Mouse (Mus musculus) hindlimb bud, embryonic 11.5 days (tissue): ENCODE results near the gene Ncam1.

Experiments used
- DNase-seq: peaks from one replicate; pipeline ENCODE4 v3.0.0-alpha.2; 2012; ENCODE audit warnings: low read depth, low spot score; ENCODE audit errors: extremely low spot score

Ncam1 gene

DNA sequence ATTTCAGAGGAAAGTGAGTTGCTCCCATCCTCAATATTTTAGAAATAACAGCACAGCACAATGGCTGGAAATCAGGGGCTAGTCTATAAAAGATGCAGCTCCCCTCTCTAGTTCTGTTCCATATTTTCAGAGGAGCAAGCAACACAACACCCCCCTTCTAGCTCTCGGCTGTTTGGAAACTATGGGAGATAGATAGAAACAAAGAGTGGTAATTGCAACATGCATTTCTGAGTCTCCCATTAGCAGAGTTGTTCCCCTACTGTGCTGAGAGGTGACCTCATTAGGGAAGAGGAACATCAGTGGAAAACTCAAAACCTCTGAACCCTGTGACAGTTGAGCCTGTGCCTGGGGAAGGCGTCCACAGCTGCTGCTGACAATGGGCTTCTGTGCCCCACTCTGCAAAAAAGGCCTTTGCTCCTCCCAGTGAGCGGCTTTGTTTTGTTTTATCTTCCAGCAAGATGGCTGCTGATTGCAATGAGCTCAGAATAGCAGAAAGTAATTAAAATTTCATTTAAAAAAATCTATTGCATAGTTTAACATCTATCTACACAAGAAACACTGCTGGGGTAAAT, 174.7 kb downstream of the Ncam1 start:
- no peak for DNase-seq

GRCm38 (mm10) chr9:49622928-49623676, 175.6 kb downstream of the Ncam1 start:
- DNase-seq: no peak

DNA sequence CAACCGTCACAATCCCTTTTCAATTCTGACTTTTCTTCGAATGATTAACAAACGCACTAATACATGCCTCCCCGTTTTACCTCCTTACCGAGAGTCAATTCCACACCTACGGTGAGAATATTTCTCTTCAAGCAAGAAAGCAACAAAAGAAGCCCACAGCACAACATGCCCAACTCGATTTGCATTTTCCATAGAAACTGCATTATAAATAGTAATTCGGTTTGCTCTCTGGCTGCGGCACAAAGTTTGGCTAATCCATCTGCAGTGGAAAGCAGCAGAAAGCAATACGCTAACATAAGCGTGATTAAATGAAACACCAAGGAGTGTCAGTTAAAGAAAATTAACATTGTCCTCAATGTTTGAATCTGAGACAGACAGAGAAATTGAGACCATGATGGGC, 177.0 kb downstream of the Ncam1 start:
- DNase-seq: no peak

- no peak for DNase-seq
These were observed 179.9 kb downstream of the Ncam1 start for GRCm38 (mm10) chr9:49618699-49619392.

DNA sequence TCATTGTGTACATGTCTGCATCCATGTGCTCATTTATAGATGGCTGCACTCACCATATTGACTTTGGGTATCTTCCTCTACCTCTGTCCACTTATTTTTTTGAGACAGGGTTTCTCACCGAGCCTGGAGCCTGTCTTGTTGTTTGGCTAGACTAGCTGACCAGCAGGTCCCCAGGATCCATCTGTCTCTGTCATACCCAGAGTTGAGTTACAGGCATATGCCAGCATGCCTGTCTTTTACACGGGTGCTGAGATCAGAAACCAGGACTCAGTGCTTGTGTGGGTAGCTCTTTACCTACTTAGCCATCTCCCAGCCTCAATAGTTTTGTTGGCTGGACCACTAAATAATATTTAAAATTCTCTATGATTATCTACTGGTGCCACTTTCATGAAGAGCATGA, 180.5 kb downstream of the Ncam1 start:
- no peak for DNase-seq

DNA sequence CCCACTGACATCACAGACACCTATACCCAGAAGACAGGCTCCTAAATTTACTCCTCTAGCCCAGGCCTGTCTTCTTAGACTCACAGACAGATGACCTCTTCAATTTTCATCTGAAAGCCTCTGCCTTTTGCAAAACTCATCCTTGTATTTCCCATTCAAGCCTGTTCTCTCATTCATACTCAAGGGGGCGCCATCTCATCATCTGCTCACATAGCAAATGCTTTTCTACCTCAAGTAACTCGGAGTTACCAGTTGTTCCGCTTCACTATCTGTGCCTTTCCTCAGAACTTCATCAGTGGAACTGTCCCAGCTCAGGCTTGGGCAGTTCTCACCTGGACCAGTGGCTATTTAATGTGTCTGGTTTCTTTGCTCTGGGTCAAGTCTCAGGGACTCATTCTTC, 181.5 kb downstream of the Ncam1 start:
- DNase-seq: no peak

DNA sequence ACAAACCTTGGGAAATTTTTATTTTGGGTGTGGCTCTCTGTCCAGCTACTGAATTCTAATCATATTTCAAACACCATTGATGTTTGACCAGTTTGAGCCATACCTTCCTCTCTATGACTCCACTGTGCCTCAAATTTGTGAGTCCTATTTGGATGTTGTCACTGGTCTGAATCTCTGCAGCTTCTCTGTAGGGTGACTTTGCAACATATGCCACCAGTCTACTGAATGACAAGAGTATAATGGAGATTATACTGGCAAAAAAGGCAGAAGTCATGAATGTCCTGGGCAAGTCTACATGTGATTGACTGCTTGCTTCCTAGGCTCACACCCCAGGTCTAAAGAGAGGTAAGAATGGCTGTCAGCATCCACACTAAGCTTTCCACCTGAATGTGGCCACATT, 186.3 kb downstream of the Ncam1 start:
- no peak for DNase-seq

DNA sequence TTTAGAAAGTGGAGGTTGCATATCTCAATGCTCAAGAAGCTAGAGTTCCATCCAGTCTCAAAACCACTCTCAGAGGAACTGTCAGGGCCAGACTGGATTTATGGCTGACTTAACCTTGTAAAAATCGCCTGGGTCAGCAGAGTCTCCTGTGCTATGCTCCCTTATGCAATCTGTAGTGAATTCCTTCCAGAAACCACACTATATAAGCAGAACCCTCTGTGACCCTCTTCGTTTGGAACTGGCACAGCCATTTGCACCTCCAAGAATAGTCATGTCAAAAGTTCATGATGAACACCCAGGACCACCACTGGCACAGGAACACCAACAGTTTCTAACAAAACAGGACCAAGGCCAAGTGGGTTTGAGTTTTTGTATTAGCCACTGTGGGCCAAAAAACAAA, 190.5 kb downstream of the Ncam1 start:
- DNase-seq: no peak

GRCm38 (mm10) chr9:49606717-49607116, 192.0 kb downstream of the Ncam1 start:
- DNase-seq: no peak

DNA sequence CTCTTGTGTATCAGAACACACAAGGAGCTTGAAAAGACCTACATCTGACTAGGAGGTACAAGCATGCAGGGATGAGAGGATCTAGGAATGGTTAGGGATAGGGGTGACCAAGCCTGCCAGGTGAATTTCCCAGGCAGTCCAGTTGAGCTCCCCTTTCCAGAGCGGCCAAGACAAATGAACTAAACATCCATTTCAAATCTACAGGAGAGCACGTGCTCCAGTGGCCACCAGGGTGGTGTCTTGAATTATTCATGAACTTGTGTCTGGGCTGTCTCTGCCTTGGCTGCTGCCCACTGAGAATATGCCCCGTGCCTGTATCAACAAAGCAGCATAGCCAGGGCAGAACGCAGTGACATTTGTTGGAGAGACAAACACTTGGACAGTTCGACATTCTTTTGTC, 192.4 kb downstream of the Ncam1 start:
- no peak for DNase-seq

- DNase-seq: no peak
These were observed 192.9 kb downstream of the Ncam1 start for GRCm38 (mm10) chr9:49605791-49606190.

- no peak for DNase-seq
These were observed 193.4 kb downstream of the Ncam1 start for GRCm38 (mm10) chr9:49605351-49605750.

DNA sequence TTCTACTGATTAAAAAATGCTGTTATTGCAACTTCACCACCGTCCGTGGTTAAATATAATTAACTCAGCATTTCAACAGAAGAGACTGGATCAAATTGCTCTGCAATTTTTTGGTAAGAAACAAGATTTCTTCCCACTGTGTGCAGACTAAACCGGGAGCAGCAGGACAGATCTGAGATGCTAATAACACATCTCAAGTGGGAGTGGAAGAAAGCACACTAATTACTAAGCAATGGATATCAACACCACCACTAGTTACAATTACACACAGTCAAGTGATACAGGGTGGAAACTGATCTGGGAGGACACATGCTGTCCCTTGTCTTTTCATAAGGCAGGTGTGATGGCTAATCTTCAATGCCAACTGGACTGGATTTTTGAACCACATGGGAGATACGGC, 197.5 kb downstream of the Ncam1 start:
- no peak for DNase-seq

- DNase-seq: no peak
These were observed 202.9 kb downstream of the Ncam1 start for GRCm38 (mm10) chr9:49595635-49596348.

DNA sequence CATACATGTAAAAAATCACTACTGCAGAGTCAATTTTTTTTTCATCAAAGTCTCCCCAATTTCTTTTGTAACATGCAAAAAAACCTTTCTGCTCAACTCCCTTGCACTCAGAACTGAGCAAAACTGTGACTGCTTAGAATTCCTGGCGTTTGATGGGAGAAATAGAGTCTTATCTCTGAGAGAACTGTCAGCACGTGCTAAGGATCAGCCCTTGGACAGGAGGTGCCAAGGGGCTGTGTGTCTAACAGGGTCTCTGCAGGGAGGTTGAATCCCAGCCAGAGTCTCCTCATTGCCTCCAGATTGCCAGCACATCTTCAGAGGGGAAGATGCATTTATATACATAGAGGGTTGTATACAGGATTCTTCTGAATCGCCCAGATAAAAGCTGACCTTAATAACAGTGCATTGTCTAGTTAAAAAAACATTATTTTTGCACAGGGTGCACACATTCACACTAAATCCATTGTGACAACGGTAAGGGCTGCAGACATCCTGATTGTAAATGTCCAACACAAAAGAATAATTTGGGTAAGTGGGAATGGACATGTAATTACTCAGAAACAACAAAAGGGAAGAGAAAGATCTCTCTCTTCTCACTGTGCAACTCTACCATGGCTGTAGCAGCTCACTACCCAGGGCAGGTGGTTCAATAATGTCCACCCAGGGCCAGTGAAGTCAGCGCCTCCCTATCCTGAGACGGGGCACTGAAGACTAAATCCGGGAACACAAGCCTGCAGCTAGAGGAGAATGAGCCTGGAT, 203.7 kb downstream of the Ncam1 start:
- no peak for DNase-seq

GRCm38 (mm10) chr9:49593951-49594536, 204.7 kb downstream of the Ncam1 start:
- peak; percentile 70 for DNase-seq

GRCm38 (mm10) chr9:49592006-49592405, 206.7 kb downstream of the Ncam1 start:
- no peak for DNase-seq

DNA sequence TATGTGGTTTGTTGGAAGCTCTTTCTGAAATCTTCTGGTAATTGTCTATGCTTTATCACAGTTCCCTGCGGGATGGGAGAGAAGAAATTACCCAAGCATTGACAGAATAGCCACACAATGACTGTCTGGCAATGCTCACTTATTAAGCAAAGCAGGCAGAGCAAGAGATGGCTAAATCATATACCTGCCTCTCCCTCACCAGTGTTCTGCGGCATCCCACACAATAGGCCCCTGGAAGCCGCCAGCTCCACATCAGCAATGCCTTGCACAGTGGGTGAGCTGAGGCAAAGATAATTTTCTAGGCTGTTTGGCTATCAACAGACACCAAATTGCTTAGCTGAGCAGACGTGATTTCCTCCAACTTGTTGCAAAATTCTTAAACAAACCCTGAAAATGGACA, 208.5 kb downstream of the Ncam1 start:
- no peak for DNase-seq

DNA sequence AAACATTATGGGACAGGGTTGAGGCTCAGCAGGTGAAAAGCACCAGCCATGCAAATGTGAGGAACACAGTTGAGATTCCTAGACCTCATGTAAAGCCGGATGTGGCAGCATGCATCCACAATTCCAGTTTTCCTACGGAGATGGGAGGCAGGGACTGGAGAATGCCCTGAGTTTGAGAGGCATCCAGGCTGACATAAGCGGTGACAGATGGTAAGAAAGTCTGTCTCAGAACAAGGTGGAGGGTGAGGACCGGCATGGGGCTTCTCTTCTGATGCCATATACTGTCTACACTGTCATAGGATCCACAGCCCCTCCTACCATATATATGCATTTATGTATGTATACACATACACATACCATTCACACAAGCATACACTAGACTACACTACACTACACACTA, 221.6 kb downstream of the Ncam1 start:
- no peak for DNase-seq

DNA sequence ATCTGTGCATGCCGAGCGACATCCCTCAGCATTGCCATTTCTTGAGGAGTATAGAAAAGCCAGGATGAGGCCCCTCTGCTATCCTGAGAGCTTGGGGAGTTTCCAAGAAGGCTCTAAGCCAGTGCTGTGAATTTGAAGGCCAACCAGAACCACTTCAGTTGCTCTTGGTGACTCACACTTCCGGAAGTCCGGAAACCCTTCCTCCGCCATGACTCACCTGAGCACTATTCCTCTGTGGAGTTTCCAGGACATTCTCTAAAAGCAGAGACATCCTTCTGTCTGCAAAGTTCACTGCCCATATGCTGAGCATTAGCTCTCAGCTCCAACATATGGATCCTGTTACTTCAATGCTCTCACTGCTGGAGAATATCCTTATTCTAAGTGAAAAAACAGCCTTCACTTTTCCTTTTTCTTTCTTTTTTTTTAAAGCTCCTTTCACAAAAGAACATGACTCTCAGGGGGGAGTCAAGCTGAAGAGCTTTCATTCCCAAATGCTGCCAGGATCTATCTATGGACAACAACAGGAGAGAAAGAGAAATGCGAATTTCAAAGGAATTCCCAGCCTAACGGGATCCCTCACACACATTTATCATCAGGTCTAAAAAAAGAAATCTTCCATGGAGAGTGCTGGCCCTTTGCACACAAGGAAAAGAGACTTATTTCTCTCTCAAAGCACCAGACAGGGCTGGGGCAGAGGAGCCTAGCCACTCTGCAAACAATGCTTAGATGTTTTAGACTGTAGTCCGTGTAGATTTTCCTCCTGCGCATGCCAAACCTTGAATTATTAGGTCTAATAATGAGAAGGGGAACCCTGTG, 226.8 kb downstream of the Ncam1 start:
- peak; percentile 10 for DNase-seq
